Mouse (Mus musculus) naive thymus-derived CD4-positive, alpha-beta T cell, adult 2 months (primary cell): ENCODE data around the gene Zdhhc5.
"Not testable (repeated sequence)": the region's sequence is repeated elsewhere in the genome, so short reads cannot be mapped to it uniquely, and the experiment has no call there.

Experiments used
- DNase-seq: peaks from one replicate; pipeline ENCODE4 v3.0.0-alpha.2; 2011; ENCODE audit warnings: low read depth

Gene Zdhhc5

DNA sequence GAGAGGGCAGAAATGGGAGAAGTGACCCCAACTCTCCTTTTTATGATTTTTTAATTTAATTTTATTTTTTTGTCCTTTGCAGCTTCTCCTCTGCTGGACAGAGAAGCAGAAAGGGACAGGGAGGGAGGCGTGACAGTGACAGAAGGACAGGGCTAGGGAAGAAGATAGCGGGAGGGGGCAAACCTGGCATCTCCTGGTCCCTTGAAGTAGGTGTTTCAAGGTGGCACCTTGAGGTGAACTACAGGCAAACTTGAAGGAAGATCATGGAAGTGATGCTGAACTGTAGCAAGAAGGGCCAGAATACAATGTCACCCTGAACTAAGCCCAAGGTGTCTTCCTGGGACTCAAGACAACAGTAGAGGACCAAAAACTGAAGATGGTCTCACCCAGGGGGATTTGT is 19.9 kb upstream of the Zdhhc5 start:
- DNase-seq, result no peak

DNA sequence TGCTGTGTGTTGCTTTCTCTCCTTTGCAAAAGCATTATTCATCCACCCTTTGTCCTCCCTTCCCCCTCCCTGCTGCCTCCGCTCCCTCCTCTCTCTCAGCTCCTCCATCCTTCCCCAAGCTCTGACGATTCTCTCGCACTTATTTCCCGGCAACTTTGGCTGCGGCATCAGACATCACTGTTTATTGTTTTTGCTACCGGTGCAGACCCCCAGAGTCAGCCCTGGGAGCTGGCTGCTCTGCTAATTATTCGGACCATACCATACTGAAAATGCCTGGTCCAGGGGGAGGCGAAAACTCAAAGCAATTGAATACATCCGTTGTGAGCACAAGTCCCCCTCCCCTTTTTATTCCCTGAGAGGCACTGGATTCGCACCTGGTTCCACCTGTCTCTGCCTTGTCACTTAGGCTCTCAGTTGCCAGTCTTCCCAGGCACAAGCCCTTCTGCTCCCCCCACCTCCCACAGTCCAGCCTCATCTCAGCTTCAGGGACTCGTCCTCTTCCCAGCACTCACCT is 19.4 kb upstream of the Zdhhc5 start:
- DNase-seq, result no peak

DNA sequence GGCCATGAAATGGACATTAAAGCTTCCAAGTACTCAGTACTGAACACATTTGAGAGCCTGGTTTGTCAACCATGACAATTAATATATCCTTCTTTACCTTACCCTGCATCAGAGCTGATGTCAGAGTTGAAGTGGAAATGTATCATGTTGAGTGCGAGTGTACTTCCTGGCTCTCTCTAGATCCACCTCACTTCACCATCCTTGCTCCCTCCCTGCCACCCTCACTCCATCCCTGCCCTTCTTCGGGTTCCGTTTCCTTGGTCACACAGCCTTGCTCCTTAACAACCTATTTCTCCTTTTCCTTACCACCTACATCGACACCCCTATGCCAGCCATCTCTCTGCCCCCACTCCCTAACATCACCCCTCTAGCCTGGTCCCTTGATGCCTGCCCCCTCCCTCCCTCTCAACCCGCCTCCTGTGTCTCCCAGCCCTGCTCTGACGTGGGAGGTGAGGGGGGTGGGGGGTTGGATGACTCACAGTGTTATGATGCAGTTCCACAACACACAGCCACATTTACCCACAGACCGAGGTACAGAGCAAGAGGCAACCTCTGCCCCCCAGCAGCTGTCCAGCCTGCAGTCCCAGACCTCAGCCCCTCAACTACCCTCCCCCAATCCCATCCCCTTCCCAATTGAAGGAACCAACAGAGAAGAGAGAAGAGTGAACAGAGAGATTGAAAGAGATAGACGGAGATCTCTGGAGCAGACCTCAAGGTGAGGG is 18.8 kb upstream of the Zdhhc5 start, which contains the start of gene Ypel4:
Gene Ypel4, plus strand, starts transcription at position 480 of the 722 bp plus-strand sequence.
- peak; percentile 58 for DNase-seq

DNA sequence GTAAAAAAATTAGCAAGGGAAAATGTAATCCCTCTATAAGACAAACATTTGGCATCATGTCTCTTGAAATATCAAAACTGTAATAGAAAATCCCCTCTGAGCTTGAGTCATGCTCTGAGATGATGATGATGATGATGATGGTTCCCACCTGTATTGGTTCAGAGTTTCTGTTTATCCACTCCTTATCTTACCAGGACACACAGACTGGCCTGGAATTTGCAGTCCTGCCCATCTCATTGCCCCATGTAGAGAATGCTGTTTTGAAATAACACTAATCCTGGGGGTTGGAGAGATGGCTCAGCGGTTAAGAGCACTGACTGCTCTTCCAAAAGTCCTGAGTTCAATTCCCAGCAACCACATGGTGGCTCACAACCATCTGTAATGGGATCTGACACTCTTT is 17.4 kb upstream of the Zdhhc5 start:
- DNase-seq, result no peak

DNA sequence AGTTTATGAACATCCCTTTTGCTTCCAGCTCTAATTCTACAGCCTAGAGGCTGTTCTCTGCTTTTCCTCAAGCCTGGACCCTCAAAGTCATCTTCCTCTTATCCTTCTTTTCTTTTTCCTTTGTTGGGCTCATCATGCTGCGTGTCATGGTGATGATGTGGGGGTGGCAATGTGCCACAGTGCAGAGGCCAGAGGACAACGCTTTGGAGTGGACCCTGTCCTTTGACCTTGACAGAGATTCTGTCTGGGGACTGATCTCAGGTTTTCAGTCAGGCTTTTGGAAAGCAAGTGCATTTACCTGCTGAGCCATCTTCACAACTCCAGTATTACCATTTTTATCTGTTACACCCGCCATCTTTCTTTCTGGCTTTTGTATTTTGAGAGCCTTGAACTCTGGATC is 16.2 kb upstream of the Zdhhc5 start:
- DNase-seq, result no peak

DNA sequence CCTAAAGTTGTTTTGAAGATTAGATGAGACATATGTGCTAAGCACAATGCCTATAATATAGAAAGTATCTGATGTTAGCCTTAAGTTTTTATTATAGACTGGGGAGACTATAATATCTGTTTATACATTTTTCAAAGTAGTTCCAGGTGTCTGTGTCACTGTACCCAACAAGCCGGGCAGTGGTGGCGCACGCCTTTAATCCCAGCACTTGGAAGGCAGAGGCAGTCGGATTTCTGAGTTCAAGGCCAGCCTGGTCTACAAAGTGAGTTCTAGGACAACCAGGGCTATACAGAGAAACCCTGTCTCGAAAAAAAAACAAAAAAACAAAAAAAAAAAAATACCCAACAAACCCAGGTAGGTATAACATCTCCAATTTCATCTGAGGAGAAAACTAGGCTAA is 13.2 kb upstream of the Zdhhc5 start:
- not testable (repeated sequence) for DNase-seq

DNA sequence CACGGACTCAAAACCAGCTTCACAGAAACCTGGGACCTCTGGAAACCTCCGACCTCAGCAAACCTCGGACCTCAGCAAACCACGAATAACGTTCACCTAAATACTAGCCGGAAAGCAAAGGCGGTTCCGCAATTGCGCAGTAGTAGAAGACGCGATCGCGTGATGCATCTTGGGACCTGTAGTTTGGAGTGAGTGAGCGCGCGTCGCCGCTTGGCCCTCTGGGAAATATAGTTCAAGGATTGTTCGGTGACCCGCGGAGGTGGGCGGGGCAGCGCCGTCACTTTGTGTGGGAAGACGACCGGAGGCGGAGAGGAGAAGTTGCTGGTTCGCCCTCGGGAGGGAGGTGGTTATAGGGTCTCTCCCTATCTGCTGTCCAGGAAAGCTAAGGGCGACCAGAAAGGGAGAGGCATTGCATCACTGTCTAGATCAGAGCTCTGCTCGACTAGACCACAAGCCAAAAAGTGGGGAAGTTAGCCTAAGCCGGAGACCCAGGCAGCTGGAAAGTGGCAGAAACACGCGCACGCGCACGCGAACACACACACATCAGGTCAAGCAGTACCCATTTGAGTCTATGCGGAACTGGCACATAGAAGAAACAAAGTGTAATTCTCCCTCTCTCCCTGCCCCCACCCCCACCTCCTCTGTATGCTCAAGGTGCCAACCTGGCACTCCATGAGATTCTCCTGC is 12.3 kb upstream of the Zdhhc5 start, which contains the start of gene Clp1:
Gene Clp1, minus strand, starts transcription at position 179 of the 687 bp plus-strand sequence.
- DNase-seq, result peak; percentile 96

DNA sequence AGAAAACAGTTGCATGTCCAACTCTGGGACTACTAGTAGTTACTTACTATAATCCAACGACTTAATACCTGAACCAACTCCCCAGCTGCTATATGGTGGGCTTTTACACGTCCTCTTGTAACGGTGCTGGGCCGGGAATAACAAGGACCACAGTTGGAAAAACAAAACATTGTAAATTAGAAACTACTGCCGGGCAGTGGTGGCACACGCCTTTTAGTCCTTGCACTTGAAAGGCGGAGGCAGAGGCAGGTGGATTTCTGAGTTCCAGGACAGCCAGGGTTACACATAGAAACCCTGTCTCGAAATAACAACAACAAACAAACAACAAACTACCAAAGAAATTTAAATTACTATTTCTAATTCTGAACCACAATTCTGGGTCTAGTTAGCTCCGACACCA is 11.7 kb upstream of the Zdhhc5 start:
- DNase-seq, result peak; percentile 28

DNA sequence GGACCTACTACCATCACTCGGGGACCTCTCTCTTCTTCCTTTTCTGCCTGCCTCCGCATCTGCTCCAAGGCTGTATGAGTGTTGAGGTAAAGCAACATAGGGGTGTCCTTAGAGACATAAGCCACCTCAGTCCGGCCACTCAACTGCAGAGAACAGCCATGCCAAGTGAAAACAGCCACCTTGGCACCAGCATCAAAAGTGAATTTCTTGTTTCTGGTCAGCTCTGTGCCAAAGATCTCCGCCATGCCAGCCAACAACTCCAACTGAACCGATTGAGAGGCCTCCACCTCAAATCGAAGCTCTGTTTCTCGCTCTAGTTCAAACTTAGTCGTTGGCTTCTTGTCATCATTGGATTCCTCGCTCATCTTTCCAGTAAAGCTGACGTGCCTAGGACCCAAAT is 10.8 kb upstream of the Zdhhc5 start:
- no peak for DNase-seq

DNA sequence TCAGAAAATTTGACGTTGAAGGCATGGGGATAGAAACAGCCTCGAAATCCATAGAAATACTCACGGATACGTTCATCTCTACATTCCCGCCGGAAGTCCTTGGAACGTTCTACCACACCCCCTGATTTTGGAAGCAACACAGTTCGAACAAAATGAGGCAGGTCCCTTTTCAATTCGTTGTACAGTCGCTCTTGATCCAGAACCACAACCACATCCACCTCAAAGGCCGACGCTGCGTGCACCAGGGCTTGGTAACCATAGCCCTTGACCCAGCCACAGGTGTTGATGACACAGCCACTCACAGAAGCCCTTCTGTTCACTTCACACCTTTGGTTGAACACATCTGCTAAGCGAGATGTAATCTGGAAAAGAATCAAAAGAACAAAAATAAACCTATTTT is 8.9 kb upstream of the Zdhhc5 start:
- no peak for DNase-seq

DNA sequence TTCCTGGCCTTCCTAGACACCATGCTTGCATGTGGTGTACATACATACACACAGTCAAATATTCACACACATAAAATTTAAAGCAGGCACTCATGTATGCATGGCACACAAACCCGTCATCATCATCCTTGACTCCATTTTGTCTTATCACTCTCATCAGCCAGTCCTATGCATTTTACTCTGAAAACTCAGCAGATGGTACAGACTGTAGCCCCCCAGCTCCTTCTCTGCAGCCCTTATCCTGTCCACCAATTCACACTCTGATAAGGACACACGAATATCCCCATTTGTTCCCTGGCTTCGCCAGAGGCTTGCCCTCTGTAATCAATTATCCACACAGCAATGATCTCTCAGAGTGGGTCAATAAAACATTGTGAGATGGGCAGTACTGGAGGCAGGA is 6.2 kb upstream of the Zdhhc5 start:
- DNase-seq, result no peak

DNA sequence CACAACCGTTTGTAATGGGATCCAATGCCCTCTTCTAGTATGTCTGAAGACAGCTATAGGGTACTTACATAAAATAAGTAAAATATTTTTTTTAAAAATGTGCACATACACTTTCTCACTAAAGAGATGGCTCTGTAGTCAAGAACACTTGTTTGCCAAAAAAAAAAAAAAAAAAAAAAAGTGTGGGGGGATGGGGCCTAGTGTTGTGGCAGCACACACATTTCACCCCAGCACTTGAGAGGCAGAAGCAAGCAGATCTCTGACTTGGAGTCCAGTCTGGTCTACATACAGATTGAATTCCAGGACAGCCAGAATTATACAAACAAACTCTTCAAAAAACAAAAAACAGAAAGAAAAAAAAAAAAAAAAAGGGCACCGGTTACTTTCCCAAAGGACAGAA is 5.7 kb upstream of the Zdhhc5 start:
- no peak for DNase-seq

DNA sequence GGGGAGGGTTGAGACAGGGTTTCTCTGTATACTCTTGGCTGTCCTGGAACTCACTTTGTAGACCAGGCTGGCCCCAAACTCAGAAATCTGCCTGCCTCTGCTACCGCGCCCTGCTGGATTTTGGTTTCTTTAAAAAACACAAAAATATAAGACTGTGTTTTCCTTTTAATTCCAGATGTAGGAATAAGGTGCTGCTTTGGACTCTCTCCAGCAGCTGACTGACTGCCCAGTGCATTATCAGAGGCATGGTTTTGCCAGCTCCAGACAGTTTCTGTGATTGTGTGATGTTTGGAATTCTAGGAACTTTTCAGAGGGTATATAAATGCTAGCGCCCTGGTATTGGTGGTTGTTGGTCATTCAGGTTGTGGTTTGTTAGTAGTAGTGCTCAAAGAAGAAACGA is 2.4 kb upstream of the Zdhhc5 start:
- no peak for DNase-seq

DNA sequence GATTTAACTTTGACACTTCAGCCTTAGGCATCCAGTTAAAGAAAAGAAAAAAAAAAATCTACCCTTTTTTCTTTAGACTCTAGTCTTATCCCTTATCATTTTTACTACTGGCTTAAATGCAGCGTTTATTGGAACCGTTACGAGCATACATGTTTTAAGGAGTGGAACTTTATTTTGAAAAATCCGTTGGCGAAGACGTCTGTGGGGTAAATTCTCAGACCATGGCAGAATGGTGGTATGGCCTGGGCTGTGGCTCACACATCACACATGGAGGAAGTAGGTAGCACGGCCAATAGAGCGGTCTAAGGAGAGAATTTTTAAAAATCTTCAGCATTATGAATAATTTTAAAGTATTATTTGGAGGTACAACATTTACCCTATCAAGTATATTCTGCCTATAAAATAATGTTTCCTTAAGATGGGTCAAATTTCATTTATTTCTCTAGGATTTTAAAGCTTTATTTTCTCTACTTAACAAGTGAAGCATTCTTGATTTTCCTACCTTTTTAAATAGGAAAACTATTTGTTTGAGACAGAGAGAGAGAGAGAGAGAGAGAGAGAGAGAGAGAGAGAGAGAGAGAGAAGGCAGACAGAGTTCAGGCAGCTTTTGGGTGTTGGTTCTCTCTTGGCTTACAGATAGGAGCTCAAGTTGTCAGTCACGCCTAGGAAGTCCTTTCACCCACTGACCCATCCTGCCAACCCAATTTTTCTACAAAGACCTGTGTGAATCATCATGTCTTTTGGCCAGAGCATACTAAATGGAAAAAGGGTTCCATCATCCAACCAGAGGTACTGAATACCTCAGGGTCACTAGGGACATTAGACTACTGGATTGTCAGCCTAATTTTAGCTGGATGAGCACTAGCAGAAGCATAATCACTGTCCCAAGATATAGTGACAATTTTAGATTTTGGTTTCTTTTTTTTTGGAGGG is 1.7 kb upstream of the Zdhhc5 start:
- DNase-seq, result no peak

DNA sequence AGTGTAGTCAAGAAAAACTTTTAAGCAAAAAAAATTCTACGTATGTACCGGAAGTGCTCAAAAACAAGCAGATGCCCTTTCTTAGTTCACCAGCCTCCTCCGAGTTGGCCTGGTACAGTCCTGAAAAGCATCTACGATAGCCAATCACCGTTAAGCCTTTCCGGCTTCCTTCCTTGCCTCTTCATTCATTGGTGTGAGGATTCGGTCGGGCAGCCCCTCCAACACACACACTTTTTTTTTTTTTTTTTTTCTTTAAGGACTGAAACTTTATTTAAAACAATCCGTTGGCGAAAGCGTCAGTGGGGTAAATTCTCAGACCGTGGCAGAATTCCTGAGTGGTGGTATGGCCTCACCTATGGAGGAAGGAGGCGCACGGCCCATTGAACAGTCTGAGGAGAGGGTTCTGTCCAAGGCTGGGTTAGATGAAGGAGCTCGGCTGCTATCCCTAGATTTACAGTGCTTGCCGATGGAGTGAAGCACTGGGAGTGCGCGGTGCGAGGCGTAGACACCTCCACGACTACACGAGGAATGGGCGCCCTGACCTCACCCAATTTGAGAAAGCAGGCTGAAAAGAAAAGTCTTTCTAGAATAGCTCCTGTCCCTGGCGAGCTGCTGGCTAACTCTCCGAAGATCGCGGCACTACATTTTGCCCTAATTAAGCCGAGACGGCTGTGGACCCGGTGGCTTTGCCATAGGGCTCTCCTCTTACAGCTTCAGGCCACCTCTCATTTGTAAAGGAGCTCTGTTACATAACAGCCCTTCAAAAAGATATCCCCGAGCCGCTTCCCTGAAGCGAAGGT is 782 bp upstream of the Zdhhc5 start:
- DNase-seq, result no peak

DNA sequence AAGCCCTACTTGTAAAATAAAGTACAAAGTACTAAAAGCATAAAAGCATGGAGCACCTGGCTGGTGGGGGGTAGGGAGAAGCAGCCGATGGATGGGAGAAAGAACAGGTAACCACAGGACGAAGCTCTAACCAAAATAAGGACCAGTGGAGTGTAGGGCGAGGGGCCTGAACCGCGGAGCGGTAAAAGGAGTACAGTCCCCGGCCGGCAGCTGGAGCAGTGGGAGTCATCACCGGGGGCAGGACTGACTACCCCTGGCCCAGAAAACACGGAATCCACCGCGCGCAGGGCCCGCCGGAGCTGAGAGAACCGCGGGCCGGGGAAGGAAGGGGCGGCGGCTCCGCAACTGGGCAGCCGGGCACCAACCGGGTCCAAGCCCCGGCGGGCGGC is 564 bp downstream of the Zdhhc5 start:
- DNase-seq, result no peak

DNA sequence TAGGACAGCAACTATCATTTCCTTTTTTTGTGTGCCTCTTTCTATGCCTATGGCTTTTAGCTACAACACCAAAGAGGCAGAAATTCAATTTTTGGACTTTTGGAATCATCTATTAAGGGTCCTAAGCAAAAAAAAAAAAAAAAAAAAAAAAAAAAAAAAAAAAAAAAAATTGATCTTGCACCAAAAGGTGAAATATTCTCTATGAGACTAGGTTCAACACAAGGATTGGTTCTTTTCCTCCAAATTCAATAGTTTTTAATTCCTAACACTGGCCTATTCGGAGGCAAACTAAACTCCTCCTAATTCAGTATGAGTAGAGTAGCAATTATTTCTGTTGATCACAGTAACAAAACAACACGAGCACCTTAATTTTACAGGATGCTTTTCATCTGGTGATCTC is 3.1 kb downstream of the Zdhhc5 start:
- no peak for DNase-seq

DNA sequence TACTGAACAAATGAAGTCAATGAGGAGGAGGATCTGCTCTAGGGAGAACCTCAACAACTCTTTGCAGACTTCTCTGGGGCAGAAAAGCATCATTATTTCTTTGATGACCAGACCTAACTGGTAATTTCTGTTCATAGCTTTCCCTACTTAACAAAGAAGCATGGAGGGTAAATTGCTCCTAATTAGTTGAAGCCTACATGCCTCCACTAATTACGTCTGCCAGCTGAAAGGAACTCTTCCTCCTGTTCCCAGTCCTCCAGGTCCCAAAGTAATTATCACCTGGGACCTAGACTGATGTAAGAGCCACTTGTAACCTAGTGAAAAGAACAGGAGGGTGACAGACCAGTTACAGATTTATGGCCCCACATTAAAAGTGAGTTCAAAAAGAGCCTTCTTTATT is 7.5 kb downstream of the Zdhhc5 start:
- DNase-seq, result no peak

DNA sequence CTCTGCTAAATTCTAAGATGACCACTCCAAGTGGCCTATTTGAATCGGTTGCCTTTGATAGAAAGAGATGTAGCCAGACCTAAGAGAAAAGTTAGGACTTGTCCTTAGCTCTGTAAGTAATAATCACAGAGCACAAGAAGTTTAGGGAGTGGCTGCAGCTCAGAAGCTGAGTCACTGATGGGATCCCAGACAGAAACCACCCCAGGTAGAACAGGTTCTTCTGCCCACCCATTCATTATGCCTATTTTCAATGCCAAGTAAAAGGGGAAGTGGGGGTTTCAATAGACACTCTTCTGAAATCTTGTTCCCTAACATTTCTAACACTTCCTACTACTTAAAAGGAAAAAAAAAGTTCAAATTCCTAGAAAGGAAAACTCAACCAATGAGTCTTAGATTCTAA is 9.7 kb downstream of the Zdhhc5 start:
- DNase-seq, result no peak

DNA sequence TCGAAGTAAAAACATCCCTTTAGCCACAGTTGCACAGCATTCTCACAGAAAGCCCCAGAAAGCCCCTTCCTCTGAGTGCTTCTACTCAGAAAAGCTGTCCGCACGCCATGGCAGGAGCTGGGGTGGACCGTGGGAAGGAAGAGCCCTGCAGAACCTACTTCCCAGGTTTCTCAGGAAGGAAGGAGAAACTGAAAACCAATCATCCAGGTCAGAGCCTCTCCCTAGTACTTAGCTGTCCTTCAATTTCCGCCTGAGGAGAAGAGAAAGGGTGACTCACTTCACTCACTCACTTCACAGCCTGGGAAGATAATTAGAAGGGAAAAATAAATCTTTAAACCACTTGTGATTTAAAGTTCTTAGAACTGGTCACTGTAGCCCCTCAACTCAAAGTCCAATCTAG is 10.7 kb downstream of the Zdhhc5 start:
- DNase-seq, result no peak

DNA sequence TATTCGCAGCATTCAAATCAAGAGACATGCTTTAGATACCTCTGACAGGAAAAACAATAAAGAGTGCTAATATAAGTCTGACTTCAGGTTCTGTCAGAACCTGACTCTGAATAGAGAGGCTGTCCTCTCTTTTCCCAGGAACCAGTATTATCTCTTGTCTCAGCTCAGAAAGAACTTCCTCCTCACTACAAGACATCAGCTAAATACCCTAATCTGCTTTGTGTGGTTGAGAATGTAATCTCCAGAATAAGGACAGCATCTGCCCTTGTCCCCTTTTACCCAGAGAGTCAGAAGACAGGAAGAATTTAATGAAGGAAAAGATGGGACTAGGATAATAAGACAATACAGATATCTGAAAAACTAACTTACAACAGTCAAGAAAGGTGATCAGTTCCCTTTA is 11.5 kb downstream of the Zdhhc5 start:
- DNase-seq, result no peak
